Mouse (Mus musculus) bone marrow macrophage, adult 2 months (primary cell): ENCODE measurements around the gene Dusp16.

Experiments
- CTCF ChIP-seq: IDR thresholded peaks from 2 replicates; pipeline ENCODE4 v1.5.1; 2012; ENCODE audit warnings: low read depth, mild to moderate bottlenecking, low read length, moderate library complexity
- POLR2A ChIP-seq: IDR thresholded peaks from 2 replicates; pipeline ENCODE4 v1.6.1; 2012; ENCODE audit warnings: mild to moderate bottlenecking, low read depth, low read length, borderline replicate concordance

GRCm38 (mm10) chr6:134791251-134792118 lies 940 bp downstream of the Dusp16 start:
- TF ChIP-seq CTCF: no peak
- TF ChIP-seq POLR2A: no peak
